Mouse (Mus musculus) forebrain, postnatal 0 days (tissue): Measurements from ENCODE around the gene Vps8. TPM values are rescaled to one million over a fixed set of nuclear protein-coding genes. Genes with fewer than 3 reads are reported as not detected.

Experiments
- ATAC-seq: fragments of 200-750 bp; cut with Nextera tagmentation; 2 replicates; pipeline ENCODE4 v1.8.0; 2017; ENCODE audit warnings: mild to moderate bottlenecking, moderate library complexity
- DNase-seq: peaks from one replicate; pipeline ENCODE4 v3.0.0-alpha.2; 2015
- H3K27ac ChIP-seq: fragments of 300-500 bp; sonication (generic); 2 replicates; pipeline ENCODE4 v1.5.1; 2014; ENCODE audit warnings: low read depth, mild to moderate bottlenecking, antibody characterized with exemption, low read length, moderate library complexity, mixed read lengths
- H3K27me3 ChIP-seq: fragments of 300-500 bp; sonication (generic); 2 replicates; pipeline ENCODE4 v1.6.1; 2014; ENCODE audit warnings: mild to moderate bottlenecking, low read length, mixed read lengths; ENCODE audit not compliant: insufficient read depth
- H3K36me3 ChIP-seq: fragments of 300-500 bp; sonication (generic); 2 replicates; pipeline ENCODE4 v1.6.1; 2014; ENCODE audit warnings: mild to moderate bottlenecking, moderate library complexity; ENCODE audit not compliant: insufficient read depth
- H3K4me1 ChIP-seq: fragments of 300-500 bp; sonication (generic); 2 replicates; pipeline ENCODE4 v1.6.1; 2014; ENCODE audit warnings: antibody characterized with exemption; ENCODE audit not compliant: insufficient read depth
- H3K4me2 ChIP-seq: fragments of 300-500 bp; sonication (generic); 2 replicates; pipeline ENCODE4 v1.6.1; 2014; ENCODE audit warnings: low read depth, mild to moderate bottlenecking, moderate library complexity
- H3K4me3 ChIP-seq: fragments of 300-500 bp; sonication (generic); 2 replicates; pipeline ENCODE4 v1.5.1; 2014; ENCODE audit warnings: low read depth, low read length, mixed read lengths
- H3K9ac ChIP-seq: fragments of 300-500 bp; sonication (generic); 2 replicates; pipeline ENCODE4 v1.6.1; 2014; ENCODE audit warnings: mild to moderate bottlenecking
- H3K9me3 ChIP-seq: fragments of 300-500 bp; sonication (generic); 2 replicates; pipeline ENCODE4 v1.6.1; 2016; ENCODE audit warnings: low read length
- CTCF ChIP-seq: sonication (generic); IDR thresholded peaks from 2 replicates; pipeline ENCODE4 v1.5.1; 2016; ENCODE audit warnings: antibody characterized with exemption, control low read depth, low read depth
- WGBS: fragments of 180-500 bp; shearing (Covaris S2); extraction: QIAGEN DNeasy Blood & Tissue Kit; methylation state at CpG from one replicate; pipeline ENCODE4 v1.1.7; 2014; 5-methylcytosine and 5-hydroxymethylcytosine counted together
- polyA plus RNA-seq: library from polyadenylated mRNA; unstranded; fragments of >200 nt; fragmentation: Nextera tagmentation; extraction: Ambion mirVana; gene quantifications from 2 replicates; pipeline ENCODE4 v1.2.1, GENCODE M21; 2015
- total RNA-seq: library from RNA; depleted of rRNA; stranded (reverse); fragments of >200 nt; gene quantifications from 2 replicates; pipeline ENCODE4 v1.2.3, GENCODE M21; 2014; rRNA removed

Gene Vps8
- total and polyA plus RNA-seq, 2 experiments from 2014 or later = 24.2 to 35.9 TPM

DNA sequence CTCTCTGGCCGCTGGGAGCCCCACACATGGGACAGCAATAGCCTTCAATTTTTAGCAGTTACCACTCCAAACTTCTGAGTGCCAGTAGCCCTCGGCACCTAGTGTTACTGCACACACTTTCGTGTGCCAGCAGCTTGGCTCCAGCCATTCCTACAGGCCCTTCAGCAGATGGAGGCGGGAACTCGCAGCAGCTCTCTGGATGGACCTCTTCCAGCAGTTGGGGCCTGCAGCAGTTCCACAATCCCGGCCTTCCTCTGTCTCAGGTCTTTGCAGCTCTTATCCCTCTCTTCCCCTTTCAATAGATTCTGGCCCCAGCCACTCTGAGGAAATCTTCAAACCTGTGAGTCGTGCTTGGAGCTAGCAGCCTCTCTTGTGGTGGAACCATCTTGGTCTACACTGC, 253.9 kb downstream of the Vps8 start:
- Histone ChIP-seq H3K36me3 (peaks cover 5% of the 10 kb centered on the region), H3K9ac (no peak overlapping the region), H3K9me3 (no peaks in the 10 kb centered on the region), H3K4me1 (no peaks in the 10 kb centered on the region), H3K27ac (no peak overlapping the region), H3K4me2 (no peak overlapping the region), H3K27me3 (no peaks in the 10 kb centered on the region), H3K4me3 (no peak overlapping the region)
- TF ChIP-seq CTCF = no peak
- DNase-seq (no peak), ATAC-seq (no peak)
- WGBS = 80% methylated on average over 7 of the region's 7 CpGs

- 84% methylated on average over 5 of the region's 5 CpGs for WGBS
- H3K9me3 ChIP-seq = 0 out of 2 replicates have a peak, but pooled peaks cover 3% of the 10 kb centered on the region
- TF ChIP-seq CTCF = no peak
Observed at GRCm38 (mm10) chr16:21687406-21687805, 264.5 kb downstream of the Vps8 start.

DNA sequence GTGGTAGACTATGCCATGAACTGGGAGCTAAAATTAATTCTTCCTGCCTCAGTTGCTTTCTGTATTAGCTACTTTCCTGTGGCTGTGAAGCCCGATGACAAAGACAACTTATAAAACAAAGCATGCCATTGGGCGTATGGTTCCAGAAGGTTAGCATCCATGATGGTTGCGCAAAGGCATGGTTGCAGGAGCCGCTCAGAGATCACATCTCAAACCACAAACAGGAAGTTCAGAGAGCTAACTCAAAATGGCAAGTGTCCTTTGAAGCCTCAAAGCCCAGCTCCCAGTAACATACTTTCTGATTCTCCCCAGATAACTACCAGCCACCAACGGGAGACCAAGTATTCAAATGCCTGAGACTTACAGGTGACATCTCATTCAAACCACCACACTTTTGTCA, 266.2 kb downstream of the Vps8 start:
- Histone ChIP-seq H3K4me1 (peaks cover 25% of the 10 kb centered on the region), H3K27ac (no peak overlapping the region), H3K9ac (no peak overlapping the region), H3K4me2 (no peak overlapping the region), H3K9me3 (no peaks in the 10 kb centered on the region), H3K27me3 (no peaks in the 10 kb centered on the region), H3K36me3 (no peaks in the 10 kb centered on the region; the same call in 1 of the 2 replicates), H3K4me3 (no peak overlapping the region)
- ATAC-seq (no peak), DNase-seq (no peak)
- 90% methylated on average over 5 of the region's 5 CpGs for WGBS
- no peak for TF ChIP-seq CTCF

More at GRCm38 (mm10) chr16:21687406-21687805, 264.5 kb downstream of the Vps8 start:
- Histone ChIP-seq H3K36me3 (no peaks in the 10 kb centered on the region; the same call in 1 of the 2 replicates), H3K4me1 (peaks cover 11% of the 10 kb centered on the region), H3K9ac (no peak overlapping the region), H3K4me3 (no peak overlapping the region), H3K27ac (no peak overlapping the region), H3K27me3 (no peaks in the 10 kb centered on the region), H3K4me2 (no peak overlapping the region)
- no peak for DNase-seq
- no peak; the same call in 1 of the 2 replicates for ATAC-seq

DNA sequence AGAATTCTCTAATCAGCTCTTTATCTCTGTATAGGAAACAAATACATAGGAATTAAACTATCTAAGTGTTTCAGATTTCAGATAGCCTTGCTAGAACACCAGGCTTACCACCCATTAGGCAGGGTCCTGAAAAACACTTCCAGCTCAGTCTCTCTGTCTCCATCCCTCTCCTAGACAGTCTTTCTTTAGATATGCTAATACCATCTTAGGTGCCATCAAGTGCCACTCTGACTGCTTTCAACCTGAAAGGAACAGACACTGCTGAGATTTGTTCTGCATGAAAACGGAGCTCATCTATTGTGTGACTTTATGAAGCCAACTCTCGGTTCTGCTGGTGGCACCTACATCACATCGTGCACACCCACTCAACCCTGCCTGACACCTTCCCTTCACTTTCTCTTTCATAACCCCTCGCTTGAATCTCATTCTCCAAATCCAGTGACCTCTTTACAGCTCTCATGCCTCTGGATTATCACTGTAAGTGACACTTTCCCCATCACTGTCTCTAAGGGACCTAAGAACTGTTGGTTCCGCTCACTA, 267.4 kb downstream of the Vps8 start:
- H3K27ac ChIP-seq = no peak overlapping the region
- H3K4me2 ChIP-seq = no peak overlapping the region
- no peaks in the 10 kb centered on the region for H3K9me3 ChIP-seq
- no peak for DNase-seq
- H3K4me3 ChIP-seq = no peak overlapping the region
- H3K9ac ChIP-seq = no peak overlapping the region
- no peaks in the 10 kb centered on the region for H3K27me3 ChIP-seq
- H3K36me3 ChIP-seq = no peaks in the 10 kb centered on the region; the same call in 1 of the 2 replicates
- ATAC-seq = no peak
- peaks cover 25% of the 10 kb centered on the region for H3K4me1 ChIP-seq
- TF ChIP-seq CTCF = no peak
- 34% methylated on average over 5 of the region's 5 CpGs for WGBS

DNA sequence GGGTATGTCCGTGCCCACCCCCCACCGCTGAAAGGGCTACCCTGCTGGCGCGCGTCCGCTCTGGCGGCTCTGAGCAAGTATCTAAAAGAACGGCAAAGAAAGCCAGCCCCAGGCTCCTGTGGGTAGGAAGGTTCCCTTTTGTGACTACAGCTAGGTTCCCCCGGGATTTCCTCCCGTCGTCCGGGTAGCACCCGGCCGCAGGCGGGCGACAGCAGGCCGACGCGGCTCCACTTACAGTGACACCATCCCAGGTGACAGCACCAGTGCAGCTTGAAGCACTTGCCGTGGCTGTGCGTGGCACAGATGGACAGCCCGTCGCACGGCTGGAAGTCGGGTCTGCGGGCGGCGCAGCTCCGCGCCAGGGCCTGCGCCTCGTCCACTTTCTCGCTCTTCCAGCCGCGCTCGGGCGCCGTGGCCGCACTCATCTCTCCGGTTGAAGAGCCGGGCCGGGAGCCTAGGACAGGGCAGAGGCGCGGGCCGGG, 271.1 kb downstream of the Vps8 start:
- DNase-seq (peak; percentile 71), ATAC-seq (peak; percentile 66)

More for the DNA sequence above, 271.1 kb downstream of the Vps8 start:
- Histone ChIP-seq H3K27me3 (no peaks in the 10 kb centered on the region), H3K9me3 (no peaks in the 10 kb centered on the region), H3K4me2 (peak overlapping the region; percentile 95), H3K4me3 (peak overlapping the region; percentile 80), H3K9ac (peak overlapping the region; percentile 98), H3K27ac (peak overlapping the region; percentile 94), H3K4me1 (peaks cover 25% of the 10 kb centered on the region), H3K36me3 (no peaks in the 10 kb centered on the region)
- under 1% methylated on average over 33 of the region's 45 CpGs for WGBS
- TF ChIP-seq CTCF = peak; percentile 22; the same call in 1 of the 2 replicates

Other genes starting within 250 kb of the Vps8 start
- 10.1 and 11.3 TPM in 2 replicates for gene Ephb3, start 218.4 kb upstream of the Vps8 start, total RNA-seq
- 3.3 and 5.8 TPM in 2 replicates for gene Ephb3, start 218.4 kb upstream of the Vps8 start, polyA plus RNA-seq